Mouse (Mus musculus): ENCODE measurements around the gene Irf7. TPM values are rescaled to one million over a fixed set of nuclear protein-coding genes. Genes with fewer than 3 reads are reported as not detected.

Gene Irf7
- polyA plus RNA-seq, 1 experiment from 2014 or later, result 1.1 TPM

DNA sequence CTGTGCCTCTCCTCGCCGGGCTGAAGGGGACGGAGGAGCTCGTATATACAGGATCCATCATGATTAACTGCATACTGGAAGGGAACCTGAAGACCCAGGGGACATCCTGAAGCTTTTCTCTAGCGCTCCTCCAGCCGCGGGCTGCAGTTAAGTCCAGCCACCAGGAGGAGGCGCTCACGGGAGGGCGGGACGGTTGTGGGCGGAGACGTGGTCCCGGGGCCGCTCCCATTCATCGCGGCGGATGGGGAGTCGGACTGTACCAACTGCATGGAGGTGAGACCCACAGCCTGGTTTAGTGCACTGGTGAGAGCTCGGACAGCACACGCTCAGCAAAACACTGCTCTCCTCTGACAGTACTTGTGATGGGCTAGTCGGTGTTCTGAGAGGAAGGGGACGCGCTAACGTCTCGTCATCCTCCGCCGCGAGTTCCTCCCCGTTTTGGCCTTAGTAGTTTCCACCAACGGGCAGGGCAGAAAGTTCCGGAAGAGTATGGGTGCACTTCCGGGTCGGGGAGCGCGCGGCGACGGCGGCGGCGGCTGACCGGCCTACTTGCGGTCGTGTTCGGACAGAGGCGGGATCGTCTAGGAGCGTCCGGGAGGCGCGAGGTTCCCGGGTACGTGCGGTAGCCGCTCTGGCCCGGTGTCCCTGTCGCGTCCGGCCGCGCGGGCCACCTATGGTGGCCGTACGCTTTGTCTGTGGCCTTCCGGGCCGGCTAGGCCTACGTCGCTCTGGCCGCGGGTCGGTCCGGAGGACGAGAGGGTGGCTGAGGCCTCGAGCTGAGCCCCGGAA is 37.8 kb downstream of the Irf7 start, which contains the start of gene Phrf1:
Phrf1 (plus strand) TSS at position 506 of the 789 bp plus-strand sequence.
- Histone ChIP-seq H3K4me3 (peak within 1 kb of the TSS; percentile 85), H3K4me2 (replicated peaks) (peak within 1 kb of the TSS; percentile 96), H3K27ac (peak within 1 kb of the TSS; percentile 94), H3K36me3 (peaks cover 27% of the 10 kb centered on the region), H3K9ac (peak within 1 kb of the TSS; percentile 97), H3K9me3 (replicated peaks) (no peaks in the 10 kb centered on the region), H3K27me3 (no peaks in the 10 kb centered on the region), H3K4me1 (peaks cover 15% of the 10 kb centered on the region)
- peak; percentile 91 for ATAC-seq (ENCODE audit: low FRiP score)
- WGBS, result under 1% methylated on average over 68 of the region's 76 CpGs

DNA sequence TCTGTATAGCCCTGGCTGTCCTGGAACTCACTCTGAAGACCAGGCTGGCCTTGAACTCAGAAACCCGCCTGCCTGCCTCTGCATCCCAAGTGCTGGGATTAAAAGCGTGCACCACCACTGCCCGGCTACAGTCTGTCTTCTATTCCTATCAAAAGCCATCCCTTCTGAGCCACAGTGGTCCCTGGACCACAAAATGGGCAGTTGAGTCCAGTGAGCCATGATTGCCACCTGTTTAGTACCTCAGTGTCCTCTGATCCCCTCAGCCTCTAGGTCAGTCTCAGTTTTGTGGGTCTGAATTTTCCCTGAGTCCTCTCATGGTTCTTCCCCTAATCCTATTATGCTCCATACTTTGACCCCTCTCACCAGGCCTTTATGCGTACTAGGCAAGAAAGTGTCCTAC is 38.5 kb downstream of the Irf7 start:
- Histone ChIP-seq H3K27me3 (no peaks in the 10 kb centered on the region), H3K4me3 (peak overlapping the region; percentile 85; the same call in 1 of the 2 replicates), H3K4me2 (replicated peaks) (peak overlapping the region; percentile 96), H3K27ac (no peak overlapping the region), H3K4me1 (peaks cover 16% of the 10 kb centered on the region), H3K36me3 (peaks cover 21% of the 10 kb centered on the region), H3K9me3 (replicated peaks) (no peaks in the 10 kb centered on the region), H3K9ac (no peak overlapping the region)
- ATAC-seq (ENCODE audit: low FRiP score), result no peak; the same call in 1 of the 2 replicates
- 80% methylated on average over 4 of the region's 4 CpGs for WGBS

GRCm38 (mm10) chr7:141226535-141226934 is 39.7 kb downstream of the Irf7 start:
- H3K9me3 ChIP-seq (replicated peaks), result no peaks in the 10 kb centered on the region
- peaks cover 25% of the 10 kb centered on the region for H3K4me1 ChIP-seq
- H3K4me2 ChIP-seq (replicated peaks), result no peak overlapping the region
- no peak overlapping the region for H3K27ac ChIP-seq
- H3K36me3 ChIP-seq, result peaks cover 8% of the 10 kb centered on the region
- 88% methylated on average over 6 of the region's 6 CpGs for WGBS
- no peak overlapping the region for H3K9ac ChIP-seq
- no peak overlapping the region for H3K4me3 ChIP-seq
- no peak for ATAC-seq (ENCODE audit: low FRiP score)
- H3K27me3 ChIP-seq, result no peaks in the 10 kb centered on the region

DNA sequence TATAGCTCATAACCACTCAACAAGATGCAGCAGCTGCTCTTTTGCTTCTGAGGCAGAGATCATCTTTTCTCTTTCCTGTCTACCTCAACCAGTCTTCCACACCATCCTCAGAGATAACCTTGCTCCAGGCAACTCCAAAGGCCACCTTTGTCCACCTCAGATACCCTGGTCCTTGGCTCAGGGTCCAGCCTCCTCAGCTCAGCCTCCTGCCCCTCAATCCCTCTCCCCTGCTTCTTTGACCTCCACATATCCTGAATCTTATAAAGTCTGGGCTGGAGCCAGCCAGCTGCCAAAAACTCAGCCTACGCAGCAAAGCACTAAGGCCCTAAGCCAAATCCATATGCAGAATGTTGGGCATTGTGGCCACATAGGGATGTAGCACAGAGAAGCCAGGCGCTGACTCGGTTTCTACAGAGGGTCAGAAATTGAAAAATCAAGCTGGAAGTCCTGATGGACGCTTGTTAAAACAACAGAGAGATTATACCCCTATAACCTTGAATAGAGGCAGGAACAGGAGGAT is 43.5 kb downstream of the Irf7 start:
- Histone ChIP-seq H3K4me1 (peaks cover 17% of the 10 kb centered on the region), H3K9ac (no peak overlapping the region), H3K27me3 (no peaks in the 10 kb centered on the region), H3K27ac (peak overlapping the region; percentile 85), H3K4me3 (no peak overlapping the region), H3K4me2 (replicated peaks) (peak overlapping the region; percentile 84; the same call in 1 of the 2 replicates), H3K9me3 (replicated peaks) (no peaks in the 10 kb centered on the region), H3K36me3 (peaks cover 16% of the 10 kb centered on the region)
- no peak for ATAC-seq (ENCODE audit: low FRiP score)
- WGBS, result 90% methylated on average over 4 of the region's 4 CpGs

DNA sequence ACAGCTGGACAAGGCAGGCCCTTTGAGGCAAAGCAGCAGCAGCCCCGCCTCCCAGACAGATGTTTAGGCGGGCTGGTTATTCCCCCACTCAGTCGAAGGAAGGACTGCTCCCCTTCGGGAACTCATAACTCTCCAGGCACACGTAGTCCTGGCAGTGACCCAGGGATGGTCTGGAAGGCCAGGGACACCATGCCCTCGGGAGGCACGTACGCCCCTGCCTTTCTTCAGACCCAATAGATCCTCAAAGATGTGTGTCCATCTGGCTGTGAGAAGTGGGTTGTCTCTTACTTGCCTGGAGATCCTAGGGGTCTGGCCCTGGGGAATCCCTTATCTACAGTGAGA is 44.2 kb downstream of the Irf7 start:
- Histone ChIP-seq H3K4me3 (peak overlapping the region; percentile 44), H3K4me1 (peaks cover 21% of the 10 kb centered on the region), H3K36me3 (peaks cover 21% of the 10 kb centered on the region), H3K9ac (peak overlapping the region; percentile 51), H3K9me3 (replicated peaks) (no peaks in the 10 kb centered on the region), H3K4me2 (replicated peaks) (peak overlapping the region; percentile 84), H3K27ac (peak overlapping the region; percentile 85), H3K27me3 (no peaks in the 10 kb centered on the region)
- 14% methylated on average over 8 of the region's 8 CpGs for WGBS
- no peak for ATAC-seq (ENCODE audit: low FRiP score)

DNA sequence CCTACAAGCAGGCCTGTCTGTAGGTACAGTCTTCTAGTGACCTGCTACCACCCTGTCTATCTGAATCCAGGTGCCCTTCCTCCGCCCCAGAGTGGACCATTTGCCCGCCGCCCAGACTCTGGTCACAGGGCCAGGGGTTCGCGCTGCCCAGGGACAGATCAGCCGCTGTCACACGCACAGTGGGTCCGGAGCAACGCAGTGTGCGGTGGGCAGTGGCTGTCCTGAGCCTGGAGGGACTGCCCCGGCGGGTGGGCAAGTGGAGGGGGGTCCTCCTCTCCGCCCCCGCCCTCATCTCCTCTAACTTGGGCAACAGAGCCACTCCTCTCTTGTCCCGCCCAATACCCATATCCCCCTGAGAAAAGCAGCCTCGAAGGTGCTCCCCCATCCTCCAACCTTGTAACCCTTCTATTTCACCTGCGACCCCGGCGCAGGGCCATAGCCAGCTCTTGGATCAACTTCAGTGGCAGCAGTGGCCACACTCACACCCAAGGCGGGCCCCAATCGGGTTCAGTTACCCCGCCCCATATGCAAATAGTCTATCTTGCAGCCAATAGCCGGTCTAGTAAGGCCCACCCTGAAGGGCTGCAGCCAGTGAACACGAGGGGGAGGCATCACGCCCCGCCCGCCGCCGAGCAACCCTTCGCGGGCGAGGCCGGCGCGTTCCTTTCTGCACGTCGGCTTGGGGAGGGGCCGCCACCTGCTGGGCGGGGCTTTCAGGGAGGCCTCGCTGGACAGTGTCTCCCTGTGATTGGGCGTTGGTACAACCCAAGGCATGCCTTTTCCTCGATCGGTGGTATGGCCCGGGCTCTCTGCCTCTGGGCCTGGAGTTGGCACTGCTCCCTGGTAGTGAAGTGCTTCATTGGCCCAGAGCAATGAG is 44.8 kb downstream of the Irf7 start:
- H3K36me3 ChIP-seq, result peaks cover 21% of the 10 kb centered on the region
- no peaks in the 10 kb centered on the region for H3K27me3 ChIP-seq
- H3K4me1 ChIP-seq, result peaks cover 27% of the 10 kb centered on the region
- H3K9me3 ChIP-seq (replicated peaks), result no peaks in the 10 kb centered on the region
- peak overlapping the region; percentile 84 for H3K4me2 ChIP-seq (replicated peaks)
- H3K9ac ChIP-seq, result peak overlapping the region; percentile 73
- H3K4me3 ChIP-seq, result peak overlapping the region; percentile 44
- ATAC-seq (ENCODE audit: low FRiP score), result peak; percentile 97
- 3% methylated on average over 41 of the region's 44 CpGs for WGBS
- peak overlapping the region; percentile 85 for H3K27ac ChIP-seq

DNA sequence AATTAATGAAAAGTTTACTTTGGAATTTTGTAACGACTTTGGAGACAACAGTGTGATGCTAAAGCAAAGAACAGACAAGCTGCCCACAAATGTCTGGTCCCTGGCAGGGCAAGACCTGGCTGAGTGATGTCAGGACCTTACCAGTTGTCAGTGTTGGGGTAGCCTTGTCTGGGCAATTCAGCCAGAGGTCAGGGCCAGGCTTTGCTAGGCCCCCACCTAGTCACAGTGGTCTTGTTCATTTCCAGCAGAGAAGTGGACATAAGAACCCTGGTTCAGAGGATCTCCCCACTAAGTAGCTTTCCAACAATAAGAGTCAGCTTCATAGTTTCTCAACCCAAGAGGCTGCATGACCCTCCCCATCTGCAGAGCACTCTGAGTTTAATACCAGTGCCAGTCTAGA is 45.9 kb downstream of the Irf7 start:
- Histone ChIP-seq H3K4me1 (peaks cover 33% of the 10 kb centered on the region), H3K4me3 (peak overlapping the region; percentile 44; the same call in 1 of the 2 replicates), H3K36me3 (peaks cover 21% of the 10 kb centered on the region), H3K9me3 (replicated peaks) (no peaks in the 10 kb centered on the region), H3K27ac (no peak overlapping the region), H3K4me2 (replicated peaks) (no peak overlapping the region), H3K9ac (no peak overlapping the region), H3K27me3 (no peaks in the 10 kb centered on the region)
- no peak for ATAC-seq (ENCODE audit: low FRiP score)
- WGBS, result 91% methylated on average over 1 of the region's 1 CpGs

DNA sequence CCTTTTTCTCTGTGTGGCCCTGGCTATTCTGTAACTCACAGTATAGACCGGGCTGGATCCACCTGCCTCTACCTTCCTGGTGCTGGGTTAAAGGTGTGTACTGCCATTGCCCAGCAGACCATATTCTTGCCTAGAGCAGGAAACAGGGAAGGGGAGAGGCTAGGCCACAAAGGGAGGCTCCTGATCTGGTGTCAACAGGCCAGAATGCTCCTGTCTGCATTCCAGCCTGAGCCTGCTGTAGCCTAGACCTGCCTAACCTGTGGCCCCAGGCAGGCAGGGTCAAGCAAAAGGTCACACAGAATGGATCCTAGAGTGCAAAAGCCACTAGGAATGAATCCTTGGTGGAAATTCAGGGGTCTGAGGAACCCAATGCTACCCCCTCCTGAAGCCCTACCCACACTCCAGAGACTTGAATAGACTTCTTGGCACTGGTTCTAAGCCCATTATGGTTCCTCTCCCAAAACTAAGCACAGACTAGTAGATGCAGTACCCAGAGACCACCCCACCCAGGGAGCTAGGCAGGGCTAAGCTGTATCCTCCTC is 46.7 kb downstream of the Irf7 start:
- Histone ChIP-seq H3K4me1 (peaks cover 39% of the 10 kb centered on the region), H3K27me3 (no peaks in the 10 kb centered on the region), H3K4me3 (no peak overlapping the region), H3K9ac (no peak overlapping the region), H3K27ac (no peak overlapping the region), H3K4me2 (replicated peaks) (no peak overlapping the region), H3K36me3 (peaks cover 21% of the 10 kb centered on the region), H3K9me3 (replicated peaks) (no peaks in the 10 kb centered on the region)
- ATAC-seq (ENCODE audit: low FRiP score), result no peak
- 92% methylated on average over 1 of the region's 1 CpGs for WGBS

- Histone ChIP-seq H3K4me3 (no peak overlapping the region), H3K36me3 (peaks cover 21% of the 10 kb centered on the region), H3K9ac (no peak overlapping the region), H3K9me3 (replicated peaks) (no peaks in the 10 kb centered on the region), H3K27me3 (no peaks in the 10 kb centered on the region), H3K4me1 (peaks cover 45% of the 10 kb centered on the region), H3K4me2 (replicated peaks) (no peak overlapping the region), H3K27ac (no peak overlapping the region)
- 94% methylated on average over 5 of the region's 5 CpGs for WGBS
- ATAC-seq (ENCODE audit: low FRiP score), result no peak
Measured at GRCm38 (mm10) chr7:141218557-141219133, 47.6 kb downstream of the Irf7 start.

DNA sequence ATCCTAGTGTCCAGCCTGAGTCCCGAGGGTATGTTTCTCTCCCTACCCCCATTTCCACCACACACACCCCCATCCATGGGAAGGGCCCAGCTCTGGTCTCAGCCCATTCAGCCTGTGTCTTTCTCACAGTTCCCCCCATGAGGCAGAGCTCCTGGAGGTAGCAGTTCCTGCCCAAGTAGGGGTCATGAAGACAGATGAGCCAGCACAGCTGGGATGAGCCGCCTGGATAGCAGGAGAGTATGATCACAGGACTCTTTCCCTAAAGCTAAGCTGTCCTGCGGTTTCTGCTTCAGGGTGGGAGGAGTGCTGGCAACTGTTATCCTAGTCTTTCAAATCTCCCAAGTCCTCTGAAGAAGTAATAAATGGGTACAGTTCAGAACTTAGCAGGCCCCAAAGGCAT is 48.1 kb downstream of the Irf7 start:
- WGBS, result 84% methylated on average over 3 of the region's 3 CpGs
- H3K36me3 ChIP-seq, result peaks cover 21% of the 10 kb centered on the region
- H3K4me1 ChIP-seq, result peaks cover 46% of the 10 kb centered on the region
- H3K27me3 ChIP-seq, result no peaks in the 10 kb centered on the region
- H3K9ac ChIP-seq, result no peak overlapping the region
- no peak for ATAC-seq (ENCODE audit: low FRiP score)
- no peak overlapping the region for H3K27ac ChIP-seq
- no peak overlapping the region for H3K4me2 ChIP-seq (replicated peaks)
- no peaks in the 10 kb centered on the region for H3K9me3 ChIP-seq (replicated peaks)
- H3K4me3 ChIP-seq, result no peak overlapping the region

- no peaks in the 10 kb centered on the region for H3K27me3 ChIP-seq
- no peak overlapping the region for H3K27ac ChIP-seq
- no peak for ATAC-seq (ENCODE audit: low FRiP score)
- H3K4me3 ChIP-seq, result no peak overlapping the region
- WGBS, result 88% methylated on average over 17 of the region's 17 CpGs
- H3K4me1 ChIP-seq, result peaks cover 42% of the 10 kb centered on the region
- H3K9ac ChIP-seq, result peak overlapping the region; percentile 18; the same call in 1 of the 2 replicates
- peaks cover 21% of the 10 kb centered on the region for H3K36me3 ChIP-seq
- H3K9me3 ChIP-seq (replicated peaks), result no peaks in the 10 kb centered on the region
- H3K4me2 ChIP-seq (replicated peaks), result no peak overlapping the region
Measured at GRCm38 (mm10) chr7:141217343-141218013, 48.8 kb downstream of the Irf7 start.
